Mouse (Mus musculus) lung, embryonic 14.5 days (tissue): ENCODE results near the gene Cpxm2. TPM values are rescaled to one million over a fixed set of nuclear protein-coding genes. Genes with fewer than 3 reads are reported as not detected.

Source experiments
- ATAC-seq: fragments of 200-750 bp; cut with Nextera tagmentation; 2 replicates; pipeline ENCODE4 v1.8.0; 2017; ENCODE audit warnings: mild to moderate bottlenecking, moderate TSS enrichment, moderate library complexity; ENCODE audit not compliant: insufficient read depth
- DNase-seq: peaks from one replicate; pipeline ENCODE4 v3.0.0-alpha.2; 2015
- H3K27ac ChIP-seq: fragments of 300-500 bp; sonication (generic); 2 replicates; pipeline ENCODE4 v1.5.1; 2014; ENCODE audit warnings: low read depth, mild to moderate bottlenecking, moderate library complexity
- H3K27me3 ChIP-seq: fragments of 300-500 bp; sonication (generic); 2 replicates; pipeline ENCODE4 v1.6.1; 2014; ENCODE audit warnings: low read length, control low read depth; ENCODE audit not compliant: insufficient read depth
- H3K36me3 ChIP-seq: fragments of 300-500 bp; sonication (generic); 2 replicates; pipeline ENCODE4 v1.6.1; 2014; ENCODE audit warnings: control low read depth; ENCODE audit not compliant: insufficient read depth
- H3K4me1 ChIP-seq: fragments of 300-500 bp; sonication (generic); 2 replicates; pipeline ENCODE4 v1.6.1; 2014; ENCODE audit warnings: antibody characterized with exemption, control low read depth; ENCODE audit not compliant: insufficient read depth
- H3K4me2 ChIP-seq: fragments of 300-500 bp; sonication (generic); 2 replicates; pipeline ENCODE4 v1.6.1; 2014; ENCODE audit warnings: mild to moderate bottlenecking
- H3K4me3 ChIP-seq: fragments of 300-500 bp; sonication (generic); 2 replicates; pipeline ENCODE4 v1.5.1; 2014; ENCODE audit warnings: low read depth, low read length
- H3K9ac ChIP-seq: fragments of 300-500 bp; sonication (generic); 2 replicates; pipeline ENCODE4 v1.6.1; 2014
- H3K9me3 ChIP-seq: fragments of 300-500 bp; sonication (generic); 2 replicates; pipeline ENCODE4 v1.6.1; 2016; ENCODE audit warnings: low read depth, low read length, control low read depth
- CTCF ChIP-seq: IDR thresholded peaks from 2 replicates; pipeline ENCODE4 v1.5.1; 2016; ENCODE audit warnings: antibody characterized with exemption, low read depth
- WGBS: fragments of 180-500 bp; shearing (Covaris S2); extraction: QIAGEN DNeasy Blood & Tissue Kit; methylation state at CpG from one replicate; pipeline ENCODE4 v1.1.7; 2014; 5-methylcytosine and 5-hydroxymethylcytosine counted together
- polyA plus RNA-seq: library from polyadenylated mRNA; unstranded; fragments of >200 nt; fragmentation: Nextera tagmentation; extraction: Ambion mirVana; gene quantifications from 2 replicates; pipeline ENCODE4 v1.2.1, GENCODE M21; 2014

The Cpxm2 gene
- polyA plus RNA-seq, 1 experiment from 2014 or later = 0.50 TPM

DNA sequence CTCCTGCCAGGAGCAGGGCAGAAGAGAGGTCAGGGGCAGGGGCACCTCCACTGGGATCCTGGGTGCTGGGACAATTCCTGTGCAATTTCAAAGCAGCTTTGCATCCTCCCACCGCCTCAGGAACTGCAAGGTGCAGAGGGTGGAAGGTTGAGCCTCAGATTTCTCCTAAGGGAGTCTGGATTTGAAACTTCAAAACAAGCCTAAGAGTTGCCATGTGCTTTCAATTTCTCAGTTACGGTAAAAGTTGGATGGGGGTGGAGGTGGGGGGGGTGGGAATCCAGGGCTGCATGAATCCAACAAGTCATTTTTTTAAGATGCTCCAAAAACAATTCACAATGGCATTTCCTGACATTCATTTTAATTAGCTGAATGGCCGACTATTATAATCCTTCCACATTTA, 32.9 kb upstream of the Cpxm2 start:
- no peak for TF ChIP-seq CTCF
- H3K9me3 ChIP-seq = no peaks in the 10 kb centered on the region
- H3K36me3 ChIP-seq = no peaks in the 10 kb centered on the region
- no peaks in the 10 kb centered on the region for H3K27me3 ChIP-seq
- WGBS = 51% methylated on average over 3 of the region's 3 CpGs
- ATAC-seq (no peak), DNase-seq (no peak)
- no peak overlapping the region for H3K9ac ChIP-seq
- H3K27ac ChIP-seq = no peak overlapping the region
- H3K4me2 ChIP-seq = no peak overlapping the region
- no peaks in the 10 kb centered on the region; the same call in 1 of the 2 replicates for H3K4me1 ChIP-seq
- no peak overlapping the region for H3K4me3 ChIP-seq

DNA sequence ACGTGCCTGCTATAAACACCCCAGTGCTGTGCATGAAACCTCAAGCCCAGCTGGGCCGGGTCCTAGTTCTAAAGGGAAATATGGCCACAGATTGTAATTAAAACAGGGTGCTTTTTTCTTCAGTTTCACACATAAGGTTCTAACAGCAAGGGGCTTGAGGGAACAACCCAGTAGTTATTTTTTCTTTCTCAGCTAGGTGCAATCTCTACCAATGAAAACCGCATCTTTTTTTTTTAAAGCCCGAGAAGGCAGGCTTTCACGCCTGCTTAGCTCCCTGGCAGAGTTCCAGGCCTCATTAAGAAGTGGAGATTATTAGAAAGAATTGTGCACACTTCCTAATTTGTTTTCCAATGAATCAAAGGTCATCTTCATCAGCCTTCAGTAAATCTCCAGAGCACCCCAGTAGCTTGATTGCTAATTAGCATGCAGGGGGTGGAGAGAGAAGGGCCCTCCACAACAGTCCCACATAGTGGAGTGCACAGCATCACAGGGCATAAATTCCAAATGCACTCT, 29.4 kb upstream of the Cpxm2 start:
- WGBS = 70% methylated on average over 5 of the region's 5 CpGs
- DNase-seq (no peak), ATAC-seq (no peak)
- no peak overlapping the region for H3K9ac ChIP-seq
- H3K4me3 ChIP-seq = no peak overlapping the region
- no peak for TF ChIP-seq CTCF
- no peaks in the 10 kb centered on the region for H3K9me3 ChIP-seq
- H3K27ac ChIP-seq = no peak overlapping the region
- no peaks in the 10 kb centered on the region for H3K27me3 ChIP-seq
- no peaks in the 10 kb centered on the region; the same call in 1 of the 2 replicates for H3K4me1 ChIP-seq
- no peaks in the 10 kb centered on the region for H3K36me3 ChIP-seq
- H3K4me2 ChIP-seq = no peak overlapping the region

DNA sequence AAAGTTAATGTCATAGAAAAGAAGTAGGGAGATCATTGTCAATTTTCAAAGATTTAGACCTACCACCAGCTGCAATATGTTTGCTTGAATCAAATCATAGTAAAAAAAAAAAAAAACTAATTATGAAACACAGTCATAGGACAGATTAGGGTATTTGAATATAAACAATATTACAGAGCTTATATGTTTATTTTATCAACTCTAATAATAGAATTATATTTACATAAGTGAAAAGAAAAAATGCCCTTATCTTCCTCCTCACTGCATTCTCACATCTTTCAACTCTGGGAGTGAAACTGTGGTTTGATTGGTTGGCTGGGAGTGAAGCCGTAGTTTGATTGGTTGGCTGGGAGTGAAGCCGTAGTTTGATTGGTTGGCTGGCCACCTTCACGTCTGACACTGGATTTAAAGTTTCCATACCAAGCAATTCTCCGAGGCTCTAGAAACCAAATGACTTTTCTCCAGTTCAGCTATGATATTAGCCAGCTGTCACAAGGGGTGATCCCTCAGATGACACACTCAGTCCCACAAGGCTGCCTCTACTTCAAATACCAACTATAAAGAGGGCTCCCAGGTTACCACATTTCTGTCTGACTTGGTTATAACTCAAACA, 27.2 kb upstream of the Cpxm2 start:
- 56% methylated on average over 4 of the region's 4 CpGs for WGBS
- H3K36me3 ChIP-seq = no peaks in the 10 kb centered on the region
- no peaks in the 10 kb centered on the region for H3K9me3 ChIP-seq
- H3K27ac ChIP-seq = no peak overlapping the region
- ATAC-seq (peak; percentile 87), DNase-seq (peak; percentile 73)
- TF ChIP-seq CTCF = no peak
- H3K9ac ChIP-seq = no peak overlapping the region
- H3K4me1 ChIP-seq = no peaks in the 10 kb centered on the region
- H3K4me2 ChIP-seq = no peak overlapping the region
- H3K4me3 ChIP-seq = no peak overlapping the region
- H3K27me3 ChIP-seq = no peaks in the 10 kb centered on the region

DNA sequence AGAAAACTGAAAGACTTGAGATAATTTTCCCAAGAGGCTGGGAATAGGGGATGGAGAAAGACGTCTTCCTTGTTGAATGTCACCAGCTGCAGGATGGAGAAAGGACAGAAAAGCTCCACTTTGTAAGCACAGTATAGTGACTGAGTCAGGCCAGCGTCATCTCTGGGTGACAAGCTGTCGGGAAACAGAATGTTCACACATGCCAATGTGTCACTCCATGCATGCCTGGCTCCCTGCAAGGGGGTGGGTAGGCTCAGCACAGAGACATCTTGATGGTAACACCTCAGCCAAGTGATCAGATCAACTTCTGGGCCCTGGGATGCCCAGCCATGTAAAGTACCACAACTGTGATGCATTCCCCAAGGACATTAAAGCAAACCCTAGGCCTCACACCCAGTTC, 26.5 kb upstream of the Cpxm2 start:
- no peaks in the 10 kb centered on the region for H3K27me3 ChIP-seq
- no peak overlapping the region for H3K9ac ChIP-seq
- no peaks in the 10 kb centered on the region for H3K4me1 ChIP-seq
- 68% methylated on average over 3 of the region's 3 CpGs for WGBS
- H3K4me3 ChIP-seq = no peak overlapping the region
- H3K27ac ChIP-seq = peak overlapping the region; percentile 1; the same call in 1 of the 2 replicates
- no peak overlapping the region for H3K4me2 ChIP-seq
- H3K36me3 ChIP-seq = no peaks in the 10 kb centered on the region
- peak; percentile 35 for DNase-seq
- no peaks in the 10 kb centered on the region for H3K9me3 ChIP-seq
- peak; percentile 28; the same call in 1 of the 2 replicates for ATAC-seq
- no peak for TF ChIP-seq CTCF

DNA sequence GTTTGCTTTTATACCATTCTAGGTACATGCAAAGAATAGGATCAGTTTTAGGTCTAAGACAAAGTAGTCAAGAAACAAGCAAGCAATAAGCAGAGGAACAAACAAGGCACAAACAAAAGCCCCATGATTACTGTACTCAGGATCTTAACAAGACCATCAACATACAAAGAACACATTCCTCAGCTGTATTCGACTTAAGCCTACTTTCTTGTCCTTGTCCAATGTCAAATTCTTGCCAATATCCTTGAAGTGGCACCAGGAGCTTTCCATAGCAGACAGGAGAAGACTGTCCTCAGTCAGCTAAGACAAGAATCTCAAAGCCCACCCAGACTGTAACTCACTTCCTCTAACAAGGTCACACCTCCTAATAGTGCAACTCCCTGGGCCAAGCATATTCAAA, 24.5 kb upstream of the Cpxm2 start:
- Histone ChIP-seq H3K4me1 (no peaks in the 10 kb centered on the region), H3K4me3 (no peak overlapping the region), H3K27ac (no peak overlapping the region), H3K36me3 (no peaks in the 10 kb centered on the region), H3K9ac (no peak overlapping the region), H3K27me3 (no peaks in the 10 kb centered on the region), H3K9me3 (no peaks in the 10 kb centered on the region), H3K4me2 (no peak overlapping the region)
- DNase-seq = no peak
- ATAC-seq = no peak
- whole genome bisulfite sequencing = 59% methylated on average over 1 of the region's 1 CpGs
- TF ChIP-seq CTCF = no peak

DNA sequence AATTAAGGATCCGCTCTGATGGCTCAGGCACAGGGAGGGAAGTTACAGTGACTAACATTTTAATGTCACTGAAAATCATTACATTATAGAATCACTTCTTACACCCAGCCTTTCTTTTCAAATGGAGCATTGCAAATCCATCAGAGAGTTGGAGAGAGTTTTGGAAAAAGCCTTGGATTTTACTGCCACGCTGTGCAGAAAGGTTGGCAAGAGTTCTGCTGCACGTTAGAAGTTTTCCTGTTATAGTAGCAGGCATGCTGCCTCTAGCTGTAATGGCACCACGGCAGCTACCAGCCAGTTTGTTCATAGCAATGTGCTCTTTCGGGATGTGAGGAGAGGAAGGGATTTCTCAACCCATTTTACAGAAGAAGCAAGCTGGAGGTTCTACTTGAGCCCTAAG, 20.2 kb upstream of the Cpxm2 start:
- no peaks in the 10 kb centered on the region for H3K4me1 ChIP-seq
- H3K4me3 ChIP-seq = no peak overlapping the region
- H3K27me3 ChIP-seq = no peaks in the 10 kb centered on the region
- 86% methylated on average over 5 of the region's 5 CpGs for WGBS
- no peaks in the 10 kb centered on the region for H3K9me3 ChIP-seq
- no peak overlapping the region for H3K27ac ChIP-seq
- ATAC-seq (no peak), DNase-seq (no peak)
- H3K36me3 ChIP-seq = no peaks in the 10 kb centered on the region
- no peak overlapping the region for H3K9ac ChIP-seq
- no peak for TF ChIP-seq CTCF
- H3K4me2 ChIP-seq = no peak overlapping the region

DNA sequence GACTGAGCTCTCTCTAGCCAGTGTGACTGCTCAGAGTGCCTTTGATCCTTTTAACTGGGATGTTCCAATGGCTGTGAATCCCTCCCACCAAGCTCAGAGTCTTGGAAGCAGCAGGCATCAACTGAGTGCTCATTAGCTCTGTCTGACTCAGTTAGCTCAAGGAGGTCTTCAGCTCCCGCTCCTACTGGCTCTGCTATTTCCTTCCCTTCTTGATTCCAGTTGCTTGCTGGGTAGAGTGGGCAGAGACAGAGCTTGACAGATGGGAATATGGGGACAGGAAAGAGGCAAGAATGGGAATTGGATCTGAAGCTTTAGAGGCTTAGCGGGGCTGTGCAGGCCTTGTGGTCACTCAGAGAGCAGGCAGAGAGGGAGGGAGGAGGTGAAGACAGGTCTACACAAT, 19.8 kb upstream of the Cpxm2 start:
- Histone ChIP-seq H3K36me3 (no peaks in the 10 kb centered on the region), H3K27ac (no peak overlapping the region), H3K9ac (no peak overlapping the region), H3K27me3 (no peaks in the 10 kb centered on the region), H3K4me3 (no peak overlapping the region), H3K9me3 (no peaks in the 10 kb centered on the region), H3K4me1 (no peaks in the 10 kb centered on the region), H3K4me2 (no peak overlapping the region)
- no peak for ATAC-seq
- WGBS = 77% methylated on average over 2 of the region's 2 CpGs
- TF ChIP-seq CTCF = no peak
- DNase-seq = no peak
